Mouse (Mus musculus) stomach, adult 2 months (tissue): ENCODE results near the gene Abcg1. TPM values are rescaled to one million over a fixed set of nuclear protein-coding genes. Genes with fewer than 3 reads are reported as not detected.

Source experiments
- polyA plus RNA-seq: library from polyadenylated mRNA; depleted of rRNA; stranded (reverse); fragments of >200 nt; gene quantifications from 2 replicates; pipeline ENCODE4 v1.2.3, GENCODE M21; 2012; rRNA removed

Gene Abcg1
- polyA plus RNA-seq, result 1.7 and 2.1 TPM in 2 replicates

DNA sequence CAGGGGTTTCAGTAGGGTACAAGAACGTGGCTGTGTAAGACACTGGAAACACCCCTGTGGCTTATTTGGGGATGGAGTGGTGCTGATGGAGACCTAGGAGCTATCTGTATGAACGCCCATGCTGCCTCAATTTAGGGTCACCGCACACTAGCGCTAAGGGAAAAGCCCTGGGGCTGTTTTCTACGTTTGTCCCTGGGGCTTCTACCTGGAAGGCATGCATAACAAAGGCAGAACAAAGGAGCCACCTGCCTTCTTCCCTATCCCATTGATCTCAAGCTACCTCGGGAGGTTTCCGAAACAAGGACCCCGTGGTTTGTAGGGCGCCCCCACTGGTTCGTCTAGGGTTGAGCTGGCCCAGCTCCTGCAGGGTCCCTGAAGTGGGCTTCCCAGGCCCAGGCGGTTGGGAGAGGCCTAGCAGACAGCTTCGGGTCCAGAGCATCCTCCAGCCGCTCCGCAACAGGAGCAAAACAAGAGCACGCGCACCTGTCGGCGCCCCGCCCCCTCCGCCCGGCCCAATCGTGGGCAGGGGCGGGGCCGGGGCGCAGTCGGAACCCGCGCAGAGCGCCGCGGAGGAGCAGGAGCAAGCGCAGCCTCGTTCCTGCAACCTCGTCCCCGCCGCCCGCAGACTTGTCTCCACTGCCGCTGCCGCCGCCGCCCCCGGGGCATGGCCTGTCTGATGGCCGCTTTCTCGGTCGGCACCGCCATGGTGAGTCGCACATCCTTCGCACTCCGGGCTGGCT is at the start of gene Abcg1:
Gene Abcg1 (plus strand): TSS at position 525 of the 740 bp plus-strand sequence.

DNA sequence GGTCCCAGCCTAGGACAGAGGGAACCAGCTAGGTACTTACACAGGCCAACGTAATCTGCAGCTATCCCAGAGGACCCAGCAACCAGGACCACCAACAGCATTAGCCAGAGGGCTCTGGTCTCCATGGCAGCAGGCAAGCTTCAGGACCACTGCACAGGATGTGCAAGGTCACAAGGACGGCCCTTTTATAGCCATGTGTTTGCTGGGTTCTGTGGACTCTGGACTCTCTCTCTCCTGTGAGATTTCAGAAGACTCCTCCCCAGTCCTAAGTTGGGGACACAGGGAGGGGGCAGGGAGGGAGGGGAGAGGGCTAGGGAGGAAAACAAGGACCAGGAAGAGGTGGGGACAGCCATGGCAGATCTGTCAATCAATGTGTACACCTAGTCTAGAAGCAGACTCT is 72.0 kb downstream of the Abcg1 start, which contains the start of gene Tff3:
Gene Tff3 (minus strand): TSS at position 195 of the 400 bp plus-strand sequence.

DNA sequence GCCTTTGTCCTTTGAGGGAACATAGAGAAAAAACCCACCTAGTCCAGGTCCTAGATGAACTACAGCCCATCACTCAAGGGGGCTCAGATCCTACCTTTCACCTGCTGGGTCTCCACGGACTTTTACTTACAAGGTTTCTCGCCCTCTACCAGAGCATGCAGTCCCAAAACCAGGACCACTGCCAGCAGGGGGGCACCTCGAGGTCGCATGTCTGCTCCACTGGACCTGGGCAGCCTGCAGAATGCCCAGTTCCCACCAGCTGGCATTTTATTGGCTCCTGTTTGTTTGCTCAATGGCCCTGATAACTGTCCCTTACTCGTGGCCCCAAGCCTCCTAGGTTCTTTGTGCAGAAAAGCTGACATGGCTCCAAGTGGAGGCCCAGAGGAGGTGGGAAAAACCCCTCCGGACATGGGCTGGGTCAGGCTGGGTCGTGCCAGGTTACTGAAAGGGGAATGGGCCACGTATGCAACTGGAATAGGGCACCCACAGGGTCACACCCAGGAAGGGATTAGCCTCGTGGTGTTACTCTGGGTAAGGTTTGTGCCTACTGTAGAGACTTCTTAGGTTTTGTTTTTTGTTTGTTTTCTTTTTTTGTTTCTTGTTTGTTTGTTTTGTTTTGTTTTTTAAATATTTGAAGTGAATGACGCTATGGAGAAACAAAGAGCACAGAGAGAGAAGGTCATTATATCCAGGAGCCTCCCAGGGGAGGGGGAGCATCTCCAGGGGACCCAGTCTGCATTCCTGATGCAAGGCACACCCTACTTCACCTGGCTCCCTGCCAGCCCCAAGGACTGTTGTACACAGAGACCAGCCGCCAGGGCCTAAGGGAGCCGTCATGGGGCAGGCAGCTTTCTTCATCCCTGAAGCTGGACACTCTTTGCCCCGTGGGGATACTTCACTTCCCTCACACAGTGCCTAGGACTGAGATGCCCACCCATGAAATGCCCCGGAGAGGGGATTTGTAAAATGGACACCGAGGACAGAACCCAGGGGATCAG is 86.9 kb downstream of the Abcg1 start, which contains the start of gene Tff2:
Gene Tff2 (minus strand): TSS at position 243 of the 998 bp plus-strand sequence.

DNA sequence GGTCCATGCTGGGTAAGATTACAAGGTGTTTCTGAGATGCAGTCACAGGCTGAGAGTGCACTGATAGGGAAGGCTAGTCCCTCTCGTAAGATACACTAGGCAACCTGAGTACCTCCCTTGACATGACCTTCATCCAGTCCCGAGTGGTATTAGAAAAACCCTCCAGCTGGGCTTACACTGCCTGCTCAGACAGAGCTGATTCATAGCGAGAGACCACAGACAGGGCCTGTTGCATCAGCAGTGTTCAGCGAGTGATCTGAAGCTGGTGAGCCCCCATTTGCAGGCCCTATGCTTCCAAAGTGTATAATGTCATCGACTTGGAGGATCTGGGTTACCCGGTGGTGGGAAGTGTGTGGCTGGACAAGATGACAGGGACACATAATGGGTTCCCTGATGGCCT is 107.7 kb downstream of the Abcg1 start, which contains the start of gene Tff1:
Gene Tff1 (minus strand): TSS at position 151 of the 400 bp plus-strand sequence.

Other genes with a start within 250 kb of the Abcg1 start
- 1.6 and 2.7 TPM in 2 replicates for gene Glp1r, start 155.9 kb upstream of the Abcg1 start, polyA plus RNA-seq
- 0.10 TPM in 1 of 2 replicates, not detected in the other for gene Umodl1, start 103.0 kb upstream of the Abcg1 start, polyA plus RNA-seq
- gene Tff3, start 72.0 kb downstream of the Abcg1 start, polyA plus RNA-seq, result 5.7 and 6.0 TPM in 2 replicates
- gene Tff2, start 86.6 kb downstream of the Abcg1 start, polyA plus RNA-seq, result 3,160 and 4,790 TPM in 2 replicates
- gene Tff1, start 107.6 kb downstream of the Abcg1 start, polyA plus RNA-seq, result 16,747 and 18,680 TPM in 2 replicates
- gene Tmprss3, start 141.3 kb downstream of the Abcg1 start, polyA plus RNA-seq, result 0.13 and 0.24 TPM in 2 replicates
- gene Ubash3a, start 150.2 kb downstream of the Abcg1 start, polyA plus RNA-seq, result 0.02 and 0.08 TPM in 2 replicates
- gene Rsph1, start 219.7 kb downstream of the Abcg1 start, polyA plus RNA-seq, result 0.05 TPM in 1 of 2 replicates, not detected in the other
- gene Slc37a1, start 229.1 kb downstream of the Abcg1 start, polyA plus RNA-seq, result 43.0 and 44.1 TPM in 2 replicates